Mouse (Mus musculus) forebrain, embryonic 12.5 days (tissue): ENCODE results near the gene Cercam. TPM values are rescaled to one million over a fixed set of nuclear protein-coding genes. Genes with fewer than 3 reads are reported as not detected.

ENCODE experiments used
- ATAC-seq: fragments of 200-750 bp; cut with Nextera tagmentation; 2 replicates; pipeline ENCODE4 v1.8.0; 2017; ENCODE audit warnings: moderate TSS enrichment; ENCODE audit not compliant: low FRiP score
- H3K27ac ChIP-seq: fragments of 300-500 bp; sonication (generic); 2 replicates; pipeline ENCODE4 v1.5.1; 2016; ENCODE audit warnings: mild to moderate bottlenecking
- H3K27me3 ChIP-seq: fragments of 300-500 bp; sonication (generic); 2 replicates; pipeline ENCODE4 v1.6.1; 2016; ENCODE audit warnings: mild to moderate bottlenecking
- H3K36me3 ChIP-seq: fragments of 300-500 bp; sonication (generic); replicated peaks from 2 replicates; pipeline ENCODE4 v1.6.1; 2016; ENCODE audit warnings: mild to moderate bottlenecking
- H3K4me1 ChIP-seq: fragments of 300-500 bp; sonication (generic); 2 replicates; pipeline ENCODE4 v1.6.1; 2016
- H3K4me2 ChIP-seq: fragments of 300-500 bp; sonication (generic); 2 replicates; pipeline ENCODE4 v1.6.1; 2016; ENCODE audit warnings: mild to moderate bottlenecking, moderate library complexity
- H3K4me3 ChIP-seq: fragments of 300-500 bp; sonication (generic); replicated peaks from 2 replicates; pipeline ENCODE4 v1.5.1; 2016; ENCODE audit warnings: mild to moderate bottlenecking
- H3K9ac ChIP-seq: fragments of 300-500 bp; sonication (generic); 2 replicates; pipeline ENCODE4 v1.6.1; 2016; ENCODE audit warnings: mild to moderate bottlenecking
- H3K9me3 ChIP-seq: fragments of 300-500 bp; sonication (generic); 2 replicates; pipeline ENCODE4 v1.6.1; 2016
- WGBS: fragments of 180-500 bp; shearing (Covaris S2); methylation state at CpG from one replicate; pipeline ENCODE4 v1.1.7; 2016; 5-methylcytosine and 5-hydroxymethylcytosine counted together
- microRNA-seq: library from miRNA; unstranded; fragments of <30 nt; microRNA quantifications from one replicate; pipeline ENCODE4, GENCODE M21; 2017
- polyA plus RNA-seq: library from polyadenylated mRNA; unstranded; fragments of >200 nt; fragmentation: Nextera tagmentation; extraction: Ambion mirVana; gene quantifications from 2 replicates; pipeline ENCODE4 v1.2.1, GENCODE M21; 2016

Gene Cercam
- polyA plus RNA-seq, 1 experiment from 2014 or later: 10.1 TPM

GRCm38 (mm10) chr2:29930506-29930905 is 61.5 kb downstream of the Cercam start:
- WGBS: 91% methylated on average over 10 of the region's 10 CpGs
- Histone ChIP-seq H3K27me3 (no peaks in the 10 kb centered on the region), H3K4me3 (no peak overlapping the region), H3K9ac (no peak overlapping the region), H3K9me3 (no peaks in the 10 kb centered on the region), H3K27ac (no peak overlapping the region), H3K4me1 (no peaks in the 10 kb centered on the region), H3K4me2 (no peak overlapping the region), H3K36me3 (peaks cover 54% of the 10 kb centered on the region)
- no peak for ATAC-seq

GRCm38 (mm10) chr2:29931194-29931593 is 62.2 kb downstream of the Cercam start:
- H3K36me3 ChIP-seq: peaks cover 47% of the 10 kb centered on the region
- H3K9me3 ChIP-seq: no peaks in the 10 kb centered on the region
- peaks cover 6% of the 10 kb centered on the region for H3K4me1 ChIP-seq
- no peak overlapping the region for H3K4me2 ChIP-seq
- WGBS: 94% methylated on average over 6 of the region's 6 CpGs
- no peak overlapping the region for H3K9ac ChIP-seq
- no peak for ATAC-seq
- no peak overlapping the region for H3K4me3 ChIP-seq
- H3K27me3 ChIP-seq: no peaks in the 10 kb centered on the region
- H3K27ac ChIP-seq: no peak overlapping the region

Small RNA genes lying within 50 kb of the gene (microRNA-seq; reads per million reads assigned to microRNA genes)
- not detected for gene Mir219a-2
- gene Mir219b: not detected

Other genes starting within 250 kb of the Cercam start
- gene Rapgef1, start 249.4 kb upstream of the Cercam start, polyA plus RNA-seq: 22.3 and 24.0 TPM in 2 replicates
- gene Gm13420, start 117.5 kb upstream of the Cercam start, polyA plus RNA-seq: not detected in 2 replicates
- gene Gm13547, start 109.9 kb upstream of the Cercam start, polyA plus RNA-seq: 0.35 TPM in 1 of 2 replicates, not detected in the other
- gene Coq4, start 81.7 kb upstream of the Cercam start, polyA plus RNA-seq: 26.6 and 29.6 TPM in 2 replicates
- 40.0 and 42.5 TPM in 2 replicates for gene Trub2, start 80.7 kb upstream of the Cercam start, polyA plus RNA-seq
- 16.5 and 19.4 TPM in 2 replicates for gene Slc27a4, start 66.5 kb upstream of the Cercam start, polyA plus RNA-seq
- gene Urm1, start 49.1 kb upstream of the Cercam start, polyA plus RNA-seq: 13.6 and 14.9 TPM in 2 replicates
- gene Odf2, start 20.1 kb downstream of the Cercam start, polyA plus RNA-seq: 118 and 133 TPM in 2 replicates
- gene Gle1, start 66.3 kb downstream of the Cercam start, polyA plus RNA-seq: 77.6 and 79.7 TPM in 2 replicates
- 160 and 173 TPM in 2 replicates for gene Sptan1, start 96.4 kb downstream of the Cercam start, polyA plus RNA-seq
- 42.3 and 42.5 TPM in 2 replicates for gene Wdr34, start 179.7 kb downstream of the Cercam start, polyA plus RNA-seq
- gene Set, start 188.2 kb downstream of the Cercam start, polyA plus RNA-seq: 774 and 776 TPM in 2 replicates
- gene Pkn3, start 208.5 kb downstream of the Cercam start, polyA plus RNA-seq: 10.3 TPM in 2 replicates
- gene Zdhhc12, start 224.5 kb downstream of the Cercam start, polyA plus RNA-seq: 22.9 TPM in 2 replicates